Mouse (Mus musculus): ENCODE data around the gene Ripor2.

- TF ChIP-seq CTCF (IDR thresholded peaks at IDR 0.05; ENCODE audit: extremely low read depth, insufficient read depth, insufficient read length, insufficient replicate concordance): no peak
- TF ChIP-seq POLR2A (IDR thresholded peaks at IDR 0.05; ENCODE audit: low read depth, low read length): no peak
Observed at GRCm38 (mm10) chr13:24613031-24613430, 31.0 kb downstream of the Ripor2 start.

All from spleen, adult 2 months (tissue).